Mouse (Mus musculus) kidney, adult 2 months (tissue): ENCODE data around the gene Rora.

Experiments
- CTCF ChIP-seq: fragments of 200-500 bp; conservative IDR thresholded peaks from 2 replicates; pipeline ENCODE4 v1.5.1; 2011; ENCODE audit warnings: low read depth, mild to moderate bottlenecking, control low read depth, low read length, moderate library complexity, mixed read lengths; ENCODE audit not compliant: insufficient read depth, insufficient read length
- POLR2A ChIP-seq: fragments of 200-500 bp; IDR thresholded peaks from one replicate; pipeline ENCODE4 v1.6.1; 2011; ENCODE audit warnings: low read depth, low read length, control low read depth

DNA sequence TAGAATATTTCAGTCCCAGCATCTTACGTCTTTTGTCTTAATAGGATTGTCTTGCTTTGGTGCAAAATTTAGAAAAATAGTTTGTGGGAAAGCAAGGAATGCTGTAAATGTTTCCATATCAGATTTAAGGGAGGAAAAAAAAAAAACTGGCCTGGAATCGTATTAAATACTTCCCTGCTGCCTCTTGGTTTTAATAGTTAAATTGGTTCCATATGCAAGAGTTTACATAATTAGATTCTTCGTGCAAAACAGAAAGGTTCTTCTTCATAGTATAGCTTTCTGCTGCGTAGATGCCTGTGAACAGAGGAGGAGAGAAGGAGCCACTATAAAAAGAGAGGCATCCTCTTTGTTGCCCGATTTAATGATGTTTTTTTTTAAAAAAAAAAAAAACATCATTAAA lies 638.8 kb downstream of the Rora start:
- TF ChIP-seq CTCF (no peak), POLR2A (no peak)
